Mouse (Mus musculus): Measurements from ENCODE around the gene Heatr6. TPM values are rescaled to one million over a fixed set of nuclear protein-coding genes. Genes with fewer than 3 reads are reported as not detected.

Heatr6 gene
- total and polyA plus RNA-seq, 3 experiments, result 17.4 to 24.4 (median 17.6) TPM

- Histone ChIP-seq H3K9ac (ENCODE audit: insufficient read depth, low read depth) (no peak overlapping the region), H3K4me2 (ENCODE audit: insufficient read depth, low read depth, poor library complexity, severe bottlenecking) (no peak overlapping the region), H3K4me1 (ENCODE audit: control insufficient read depth in 1 of 2, insufficient read depth in 2 of 2) (peaks cover 5 to 35% of the 10 kb centered on the region in 2 experiments; a peak in 2 of 4 replicates), H3K79me2 (replicated peaks; ENCODE audit: control insufficient read depth, extremely low read depth, insufficient read depth, poor library complexity, severe bottlenecking) (no peaks in the 10 kb centered on the region), H3K9me3 (replicated peaks; ENCODE audit: low read length) (no peaks in the 10 kb centered on the region), H3K36me3 (replicated peaks in 1 of 2; ENCODE audit: control insufficient read depth in 1 of 2, insufficient read depth in 1 of 2, low read length in 1 of 2) (no peaks in the 10 kb centered on the region), H3K4me3 (replicated peaks in 1 of 3; ENCODE audit: low read depth in 2 of 3, low read length in 2 of 3, poor library complexity in 1 of 3) (no peak overlapping the region), H3K27me3 (replicated peaks) (peaks cover 14% of the 10 kb centered on the region), H3K27ac (ENCODE audit: insufficient read depth, low read depth) (no peak overlapping the region)
- in situ Hi-C loops (cut with MboI; ENCODE audit: low pct_ligation_motif_present, low pct_unique_long_range_greater_than_20kb, low sequenced_read_pairs), result no loop called here
- dilution Hi-C loops (cut with MboI; ENCODE audit: extremely low pct_ligation_motif_present, extremely low pct_unique_long_range_greater_than_20kb, low sequenced_read_pairs), result no loop called here
- 0 out of 2 replicates have a peak, but pooled peaks have one; percentile 2 for TF ChIP-seq NELFE (IDR thresholded peaks at IDR 0.05; ENCODE audit: low read depth, low read length)
- no peak for TF ChIP-seq MAFK (IDR thresholded peaks at IDR 0.05; ENCODE audit: insufficient replicate concordance, low read length)
- DNase-seq (ENCODE audit: extremely low read depth), result no peak
Measured at GRCm38 (mm10) chr11:83815191-83815590, 61.7 kb downstream of the Heatr6 start.

- in situ Hi-C loops (cut with MboI; ENCODE audit: low pct_ligation_motif_present, low pct_unique_long_range_greater_than_20kb, low sequenced_read_pairs), result no loop called here
- no peak overlapping the region for H3K9ac ChIP-seq (ENCODE audit: insufficient read depth, low read depth)
- no peak overlapping the region for H3K27ac ChIP-seq (ENCODE audit: insufficient read depth, low read depth)
- H3K4me3 ChIP-seq (replicated peaks in 1 of 3; ENCODE audit: low read depth in 2 of 3, low read length in 2 of 3, poor library complexity in 1 of 3), result no peak overlapping the region
- H3K79me2 ChIP-seq (replicated peaks; ENCODE audit: control insufficient read depth, extremely low read depth, insufficient read depth, poor library complexity, severe bottlenecking), result no peaks in the 10 kb centered on the region
- H3K4me2 ChIP-seq (ENCODE audit: insufficient read depth, low read depth, poor library complexity, severe bottlenecking), result peak overlapping the region; percentile 61; the same call in 1 of the 2 replicates
- peak; percentile 93 for TF ChIP-seq ZNF384 (IDR thresholded peaks at IDR 0.05; ENCODE audit: low read depth, low read length)
- TF ChIP-seq IRF4 (IDR thresholded peaks at IDR 0.05; ENCODE audit: low read depth, low read length), result peak; percentile 42; the same call in 1 of the 2 replicates
- TF ChIP-seq JUND (conservative IDR thresholded peaks at IDR 0.05; ENCODE audit: low read depth, low read length), result peak; percentile 36; the same call in 1 of the 2 replicates
- 0 out of 2 replicates have a peak, but pooled peaks have one; percentile 23 for TF ChIP-seq MYC (IDR thresholded peaks at IDR 0.05; ENCODE audit: low read depth, low read length)
- 0 out of 2 replicates have a peak, but pooled peaks have one; percentile 9 for TF ChIP-seq JUN (IDR thresholded peaks at IDR 0.05; ENCODE audit: insufficient read depth, low read depth, low read length)
- peak; percentile 36; the same call in 1 of the 2 replicates for TF ChIP-seq NELFE (IDR thresholded peaks at IDR 0.05; ENCODE audit: low read depth, low read length)
- TF ChIP-seq USF1 (IDR thresholded peaks at IDR 0.05; ENCODE audit: low read depth, low read length), result no peak
- 0 out of 2 replicates have a peak, but pooled peaks have one; percentile 20 for TF ChIP-seq HCFC1 (IDR thresholded peaks at IDR 0.05; ENCODE audit: low read depth, low read length)
- peak; percentile 72 for TF ChIP-seq ELF1 (IDR thresholded peaks at IDR 0.05; ENCODE audit: low read depth, low read length)
- peak; percentile 92 to 98 for TF ChIP-seq CTCF (conservative IDR thresholded peaks at IDR 0.05 in 1 of 2, IDR thresholded peaks at IDR 0.05 in 1 of 2; ENCODE audit: low read depth in 2 of 2, low read length in 2 of 2)
- peak; percentile 97 for TF ChIP-seq RAD21 (IDR thresholded peaks at IDR 0.05; ENCODE audit: low read depth, low read length)
- TF ChIP-seq SMC3 (IDR thresholded peaks at IDR 0.05; ENCODE audit: low read depth, low read length), result peak; percentile 95
- TF ChIP-seq TBP (conservative IDR thresholded peaks at IDR 0.05; ENCODE audit: low read depth, low read length), result no peak
- TF ChIP-seq SIN3A (IDR thresholded peaks at IDR 0.05; ENCODE audit: low read length), result 0 out of 2 replicates have a peak, but pooled peaks have one; percentile 44
- no peak for TF ChIP-seq GABPA (IDR thresholded peaks at IDR 0.05; ENCODE audit: insufficient replicate concordance, low read depth, low read length)
- peak; percentile 78 for TF ChIP-seq ZC3H11A (IDR thresholded peaks at IDR 0.05; ENCODE audit: low read depth, low read length)
- TF ChIP-seq KAT2A (IDR thresholded peaks at IDR 0.05; ENCODE audit: insufficient replicate concordance, low read length), result no peak
- DNase-seq (ENCODE audit: extremely low read depth), result peak; percentile 85
- H3K27me3 ChIP-seq (replicated peaks), result peaks cover 14% of the 10 kb centered on the region
- dilution Hi-C loops (cut with MboI; ENCODE audit: extremely low pct_ligation_motif_present, extremely low pct_unique_long_range_greater_than_20kb, low sequenced_read_pairs), result no loop called here
- no peaks in the 10 kb centered on the region for H3K36me3 ChIP-seq (replicated peaks in 1 of 2; ENCODE audit: control insufficient read depth in 1 of 2, insufficient read depth in 1 of 2, low read length in 1 of 2)
- no peaks in the 10 kb centered on the region for H3K9me3 ChIP-seq (replicated peaks; ENCODE audit: low read length)
- peaks cover 5 to 31% of the 10 kb centered on the region in 2 experiments; a peak in 2 of 4 replicates for H3K4me1 ChIP-seq (ENCODE audit: control insufficient read depth in 1 of 2, insufficient read depth in 2 of 2)
Measured at GRCm38 (mm10) chr11:83815628-83816027, 62.1 kb downstream of the Heatr6 start.
